Comparison of ENCODE assay signal across 8 mouse cellular contexts in genomic region chr12:80760396-80760801, GRCm38 (mm10). TPM values are rescaled to one million over a fixed set of nuclear protein-coding genes. Genes with fewer than 3 reads are reported as not detected.
DNase-seq lines count a peak whose midpoint lies in the region; ATAC-seq and TF ChIP-seq lines count a peak whose summit lies in the region.

Gene Ccdc177 (minus strand): TSS chr12:80760687.

- H3K9me3 ChIP-seq in intestine, embryonic 16.5 days (ENCODE audit: control insufficient read depth, low read length): no peaks in the 10 kb centered on the region

- no peaks in the 10 kb centered on the region for H3K36me3 ChIP-seq in intestine, embryonic 16.5 days (ENCODE audit: control insufficient read depth, insufficient read depth, low read length)
- no peaks in the 10 kb centered on the region for H3K36me3 ChIP-seq in small intestine, adult 2 months (ENCODE audit: control insufficient read depth, insufficient read depth, low read length)

- H3K27me3 ChIP-seq in intestine, embryonic 16.5 days (replicated peaks; ENCODE audit: control insufficient read depth, insufficient read depth, low read length): peaks cover 55% of the 10 kb centered on the region
- H3K27me3 ChIP-seq in small intestine, adult 2 months (ENCODE audit: control insufficient read depth, insufficient read depth, low read length): peaks cover 30% of the 10 kb centered on the region

- no peak within 1 kb of the TSS for H3K27ac ChIP-seq in intestine, embryonic 16.5 days (ENCODE audit: low read length)
- no peak within 1 kb of the TSS for H3K27ac ChIP-seq in small intestine, adult 2 months (ENCODE audit: insufficient read depth, low read depth, low read length)

- TF ChIP-seq POLR2A in small intestine, adult 2 months (IDR thresholded peaks at IDR 0.05; ENCODE audit: low read depth, low read length): no peak

- peak within 1 kb of the TSS; percentile 52 for H3K9ac ChIP-seq in intestine, embryonic 16.5 days (ENCODE audit: low read depth, low read length)

- intact Hi-C loops in left cerebral cortex, postnatal 14 days (cut with DNase I): loop anchor here (1.0 kb wide), 1 partner anchor 30 kb away; no protein-coding TSS in a partner anchor

- ATAC-seq in granulocyte monocyte progenitor cell, adult 5-6 weeks (replicated peaks; ENCODE audit: poor library complexity, severe bottlenecking): peak; percentile 64
- no peak for ATAC-seq in intestine, embryonic 16.5 days
- peak; percentile 86 for ATAC-seq in megakaryocyte-erythroid progenitor cell, adult 5-6 weeks (replicated peaks; ENCODE audit: low FRiP score, low TSS enrichment, poor library complexity, severe bottlenecking)

- peak within 1 kb of the TSS; percentile 97 for H3K4me2 ChIP-seq in intestine, embryonic 16.5 days (ENCODE audit: low read depth, low read length)

- H3K4me3 ChIP-seq in intestine, embryonic 16.5 days (ENCODE audit: low read length): peak within 1 kb of the TSS; percentile 62
- H3K4me3 ChIP-seq in small intestine, adult 2 months (ENCODE audit: low read depth, low read length): peak within 1 kb of the TSS; percentile 1

- peak; percentile 74 for DNase-seq in adrenal gland, postnatal 25 days
- peak; percentile 83 for DNase-seq in embryo, embryonic 9.5 days (ENCODE audit: extremely low spot score)
- peak; percentile 91 to 93 for DNase-seq in left cerebral cortex, postnatal 14 days (ENCODE audit: low spot score in 2 of 2)
- DNase-seq in adipocyte (ENCODE audit: low spot score): no peak

- 0% methylated on average over 24 of the region's 24 CpGs for WGBS in intestine, embryonic 16.5 days
- WGBS in small intestine, adult 2 months: 1% methylated on average over 24 of the region's 24 CpGs

- peak; percentile 96; the same call in 1 of the 2 replicates for TF ChIP-seq CTCF in small intestine, adult 2 months (IDR thresholded peaks at IDR 0.05; ENCODE audit: extremely low read depth, insufficient read length, insufficient replicate concordance, low read depth, low read length)

- H3K4me1 ChIP-seq in intestine, embryonic 16.5 days (ENCODE audit: control insufficient read depth, insufficient read depth, low read length): peaks cover 25% of the 10 kb centered on the region
- H3K4me1 ChIP-seq in small intestine, adult 2 months (ENCODE audit: control insufficient read depth, insufficient read depth, insufficient read length, low read length): peaks cover 21% of the 10 kb centered on the region

RNA-seq across cellular contexts. Expression of gene Ccdc177, which starts in this region (rescaled TPM):
- total RNA-seq in adrenal gland, postnatal 25 days (2021): 0.09 TPM in 1 of 2 replicates, not detected in the other
- total RNA-seq in granulocyte monocyte progenitor cell, adult 5-6 weeks (2014; fragmentation: Nextera tagmentation): 0.56 TPM in 1 of 2 replicates, not detected in the other
- total RNA-seq in granulocyte monocyte progenitor cell, adult 5-6 weeks (2017): not detected in 2 replicates
- polyA plus RNA-seq in intestine, embryonic 16.5 days (2015; fragmentation: Nextera tagmentation; extraction: Ambion mirVana): 0.02 and 0.09 TPM in 2 replicates
- total RNA-seq in left cerebral cortex, postnatal 14 days (2021): 10 to 100 TPM; 17.0 to 18.1 TPM
- total RNA-seq in megakaryocyte-erythroid progenitor cell, adult 5-6 weeks (2014; fragmentation: Nextera tagmentation): not detected in 2 replicates
- not detected in 2 replicates for total RNA-seq in megakaryocyte-erythroid progenitor cell, adult 5-6 weeks (2017)
- polyA plus RNA-seq in small intestine, adult 2 months (2012; rRNA removed): 0.03 and 0.10 TPM in 2 replicates

Comparison
In these comparisons a context has a peak if more than half of its experiments do, and no peak if none do; other contexts are left out.
1. RNA of gene Ccdc177 (total RNA-seq): 17.0 to 18.1 TPM in left cerebral cortex, postnatal 14 days; 0.09 TPM in adrenal gland, postnatal 25 days, 0.56 TPM in granulocyte monocyte progenitor cell, adult 5-6 weeks and not detected in megakaryocyte-erythroid progenitor cell, adult 5-6 weeks; every median in the first group is over 10 times any median in the second.
2. Peak in DNase-seq in adrenal gland, postnatal 25 days; RNA of the gene not detected or under 1 TPM.
3. Peak in ATAC-seq in granulocyte monocyte progenitor cell, adult 5-6 weeks; RNA of the gene not detected or under 1 TPM.
4. Peak in ATAC-seq in megakaryocyte-erythroid progenitor cell, adult 5-6 weeks; RNA of the gene not detected or under 1 TPM.